Mouse (Mus musculus) left cerebral cortex, adult 2 months (tissue): ENCODE data around the gene Glod4. TPM values are rescaled to one million over a fixed set of nuclear protein-coding genes. Genes with fewer than 3 reads are reported as not detected.
"Not testable (repeated sequence)": the region's sequence is repeated elsewhere in the genome, so short reads cannot be mapped to it uniquely, and the experiment has no call there.

Source experiments
- DNase-seq, 2 experiments: peaks; one replicate each; pipeline ENCODE4 v3.0.0; 2021 to 2022; ENCODE audit warnings: low spot score in 2 of 2, mixed read lengths in 1 of 2; ENCODE audit errors: extremely low spot score in 1 of 2
- H3K27ac ChIP-seq: fragments of 200-600 bp; 2 replicates; pipeline ENCODE4 v1.8.1; 2022
- H3K4me3 ChIP-seq: fragments of 200-600 bp; 2 replicates; pipeline ENCODE4 v1.8.1; 2022
- CTCF ChIP-seq: fragments of 200-600 bp; IDR thresholded peaks from 2 replicates; pipeline ENCODE4 v1.8.1; 2022; ENCODE audit warnings: antibody characterized with exemption, mild to moderate bottlenecking, moderate library complexity
- intact Hi-C: fragments of 180-260 bp; cut with DNase I; formaldehyde crosslinking; loops from one replicate; pipeline ENCODE4 v1.15.1; 2025
- total RNA-seq, 2 experiments: library from RNA; stranded (reverse); gene quantifications; 2 replicates each; pipeline ENCODE4 v1.2.3; 2021

The Glod4 gene
- total RNA-seq, 2 experiments from 2014 or later: 48.1 to 58.1 TPM

GRCm38 (mm10) chr11:76216681-76217389 is 26.7 kb downstream of the Glod4 start:
- no peak for TF ChIP-seq CTCF
- peak overlapping the region; percentile 94 for H3K27ac ChIP-seq
- intact Hi-C loops: no loop called here
- peak in 1 of 2 experiments; percentile 22 for DNase-seq
- peak overlapping the region; percentile 89 for H3K4me3 ChIP-seq

GRCm38 (mm10) chr11:76216049-76216540 is 27.4 kb downstream of the Glod4 start:
- H3K27ac ChIP-seq: no peak overlapping the region

GRCm38 (mm10) chr11:76215011-76215410 is 28.5 kb downstream of the Glod4 start:
- Histone ChIP-seq H3K4me3 (no peak overlapping the region), H3K27ac (no peak overlapping the region)
- no peak for DNase-seq
- TF ChIP-seq CTCF: no peak
- intact Hi-C loops: no loop called here

More at GRCm38 (mm10) chr11:76216049-76216540, 27.4 kb downstream of the Glod4 start:
- no peak for DNase-seq
- intact Hi-C loops: no loop called here
- H3K4me3 ChIP-seq: no peak overlapping the region
- TF ChIP-seq CTCF: no peak

DNA sequence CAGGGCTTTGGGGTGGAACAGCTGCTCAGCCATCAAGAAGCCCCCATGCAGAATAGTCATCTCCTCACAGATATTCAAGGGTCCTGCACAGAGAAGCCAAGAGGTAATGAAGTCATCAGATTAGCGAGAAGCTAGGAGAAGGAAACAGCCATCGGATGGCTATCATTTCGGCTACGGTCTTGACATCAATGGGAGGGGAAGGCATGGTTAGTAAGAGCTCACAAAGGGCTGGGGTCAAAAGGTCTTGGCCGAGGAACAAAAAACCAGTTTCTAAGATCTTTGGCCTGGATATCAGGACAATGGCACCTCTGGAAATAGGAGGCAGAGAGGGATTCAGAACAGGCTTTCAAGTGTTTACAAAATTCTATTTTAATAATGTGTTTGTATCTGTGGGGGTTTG is 29.7 kb downstream of the Glod4 start:
- H3K4me3 ChIP-seq: no peak overlapping the region
- intact Hi-C loops: no loop called here
- no peak for TF ChIP-seq CTCF
- DNase-seq: no peak
- no peak overlapping the region for H3K27ac ChIP-seq

GRCm38 (mm10) chr11:76211595-76211994 is 31.9 kb downstream of the Glod4 start:
- H3K27ac ChIP-seq, DNase-seq, H3K4me3 ChIP-seq, intact Hi-C loops: not testable (repeated sequence)

GRCm38 (mm10) chr11:76210228-76210985 is 33.1 kb downstream of the Glod4 start:
- intact Hi-C loops: no loop called here

GRCm38 (mm10) chr11:76206793-76207192 is 36.7 kb downstream of the Glod4 start:
- intact Hi-C loops: no loop called here
- Histone ChIP-seq H3K27ac (no peak overlapping the region), H3K4me3 (no peak overlapping the region)
- TF ChIP-seq CTCF: no peak
- no peak for DNase-seq

More at GRCm38 (mm10) chr11:76210228-76210985, 33.1 kb downstream of the Glod4 start:
- Histone ChIP-seq H3K4me3 (no peak overlapping the region), H3K27ac (no peak overlapping the region)
- TF ChIP-seq CTCF: no peak
- DNase-seq: no peak

GRCm38 (mm10) chr11:76201761-76202674 is 41.5 kb downstream of the Glod4 start:
- intact Hi-C loops: loop anchor here (1.0 kb wide), 1 partner anchor 23 kb away; the partner anchor contains the start of genes Fam57a and Vps53
- no peak for TF ChIP-seq CTCF

GRCm38 (mm10) chr11:76196977-76197469 is 46.5 kb downstream of the Glod4 start:
- intact Hi-C loops: no loop called here
- no peak overlapping the region for H3K4me3 ChIP-seq
- no peak for DNase-seq
- no peak for TF ChIP-seq CTCF
- H3K27ac ChIP-seq: no peak overlapping the region

More at GRCm38 (mm10) chr11:76201761-76202674, 41.5 kb downstream of the Glod4 start:
- peak; percentile 85 to 89 for DNase-seq
- Histone ChIP-seq H3K4me3 (peak overlapping the region; percentile 76), H3K27ac (peak overlapping the region; percentile 79)

- H3K4me3 ChIP-seq: no peak overlapping the region
- H3K27ac ChIP-seq: no peak overlapping the region
- intact Hi-C loops: no loop called here
- TF ChIP-seq CTCF: no peak
- no peak for DNase-seq
These were observed 47.1 kb downstream of the Glod4 start for GRCm38 (mm10) chr11:76196275-76196976.

GRCm38 (mm10) chr11:76186908-76187307 is 56.6 kb downstream of the Glod4 start:
- intact Hi-C loops: no loop called here
- Histone ChIP-seq H3K4me3 (no peak overlapping the region), H3K27ac (no peak overlapping the region)
- peak; percentile 12; the same call in 1 of the 2 replicates for TF ChIP-seq CTCF
- no peak for DNase-seq
